Comparison of ENCODE assay signal across 15 mouse cellular contexts in genomic region chr10:40342036-40342435, GRCm38 (mm10).
"Had no signal": no experiment of that assay in that cellular context is flagged by ENCODE, and none has a peak within 500 bp of the region (broad histone marks: within the 10 kb centered on the region; RNA-seq: fewer than 3 reads in every experiment).

No protein-coding gene starts in this region.

- H3K27me3 ChIP-seq: kidney, embryonic 15.5 days; liver, embryonic 13.5 days; midbrain, embryonic 12.5 days; midbrain, embryonic 15.5 days; neural tube, embryonic 12.5 days; neural tube, embryonic 15.5 days had no signal

- H3K4me2 ChIP-seq: kidney, embryonic 15.5 days; liver, embryonic 13.5 days; midbrain, embryonic 12.5 days; midbrain, embryonic 15.5 days; neural tube, embryonic 12.5 days; neural tube, embryonic 15.5 days had no signal

- H3K4me3 ChIP-seq: kidney, embryonic 15.5 days; left cerebral cortex, adult 2 months; liver, embryonic 13.5 days; midbrain, embryonic 12.5 days; midbrain, embryonic 15.5 days; neural tube, embryonic 12.5 days; neural tube, embryonic 15.5 days had no signal

- H3K9me3 ChIP-seq: kidney, embryonic 15.5 days; liver, embryonic 13.5 days; midbrain, embryonic 12.5 days; midbrain, embryonic 15.5 days; neural tube, embryonic 12.5 days; neural tube, embryonic 15.5 days had no signal

- H3K36me3 ChIP-seq: kidney, embryonic 15.5 days; liver, embryonic 13.5 days; midbrain, embryonic 12.5 days; midbrain, embryonic 15.5 days; neural tube, embryonic 12.5 days; neural tube, embryonic 15.5 days had no signal

- H3K9ac ChIP-seq: kidney, embryonic 15.5 days; liver, embryonic 13.5 days; midbrain, embryonic 12.5 days; midbrain, embryonic 15.5 days; neural tube, embryonic 12.5 days; neural tube, embryonic 15.5 days had no signal

- H3K27ac ChIP-seq: kidney, embryonic 15.5 days; left cerebral cortex, adult 2 months; liver, embryonic 13.5 days; macrophage; midbrain, embryonic 12.5 days; midbrain, embryonic 15.5 days; neural tube, embryonic 12.5 days; neural tube, embryonic 15.5 days had no signal

- H3K4me1 ChIP-seq: midbrain, embryonic 12.5 days; midbrain, embryonic 15.5 days; neural tube, embryonic 12.5 days; neural tube, embryonic 15.5 days had no signal

- DNase-seq: kidney, adult 11 months; kidney, adult 8-10 months; kidney, postnatal 10 days; kidney, postnatal 36 days; layer of hippocampus, postnatal 36 days; liver, embryonic 13.5 days; lung, adult 2 months; thymus, postnatal 36 days had no signal

- ATAC-seq: midbrain, embryonic 15.5 days had no signal
